Mouse (Mus musculus) G1E (cell line): Measurements from ENCODE around the gene Dnajc14.

Experiments
- CTCF ChIP-seq: IDR thresholded peaks from 2 replicates; pipeline ENCODE4 v1.5.1; 2012; ENCODE audit warnings: low read depth, low read length, inconsistent platforms, mixed read lengths
- GATA1 ChIP-seq: IDR thresholded peaks from 2 replicates; pipeline ENCODE4 v1.6.1; 2012; ENCODE audit warnings: borderline replicate concordance, low read length, inconsistent platforms, mixed read lengths
- POLR2AphosphoS5 ChIP-seq: IDR thresholded peaks from 2 replicates; pipeline ENCODE4 v1.6.1; 2012; ENCODE audit warnings: low read depth, low read length, inconsistent platforms; ENCODE audit not compliant: insufficient replicate concordance
- TAL1 ChIP-seq: conservative IDR thresholded peaks from 2 replicates; pipeline ENCODE4 v1.6.1; 2012; ENCODE audit warnings: low read depth, low read length, inconsistent platforms, mixed read lengths

DNA sequence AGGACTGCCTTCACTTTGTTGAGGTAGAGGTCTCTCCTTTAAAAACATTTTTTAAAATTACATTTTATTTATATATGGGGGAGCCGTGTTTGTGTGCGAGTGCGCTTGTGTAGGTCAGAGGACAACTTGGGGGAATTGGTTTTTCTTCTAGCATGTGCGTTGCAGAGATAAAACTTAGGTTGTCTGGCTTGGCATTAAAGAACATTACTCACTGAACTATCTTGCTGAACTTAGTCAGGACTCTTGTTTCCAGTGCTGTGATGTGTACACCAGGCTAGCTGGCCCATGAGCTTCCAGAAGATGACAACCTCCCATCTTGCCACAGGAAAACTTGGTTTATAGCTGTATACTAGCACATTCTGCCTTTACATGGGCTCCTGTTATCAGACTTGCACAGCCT lies 42.8 kb downstream of the Dnajc14 start:
- no peak for TF ChIP-seq CTCF
- no peak for TF ChIP-seq GATA1
- no peak for TF ChIP-seq TAL1
- no peak for TF ChIP-seq POLR2AphosphoS5
